Mouse (Mus musculus) adrenal gland, postnatal 36 days (tissue): Measurements from ENCODE around the gene Mrc2. TPM values are rescaled to one million over a fixed set of nuclear protein-coding genes. Genes with fewer than 3 reads are reported as not detected.

Source experiments
- DNase-seq, 2 experiments: peaks; one replicate each; pipeline ENCODE4 v3.0.0; 2021; ENCODE audit warnings: mixed read lengths in 1 of 2
- total RNA-seq, 2 experiments: library from RNA; stranded (reverse); gene quantifications; 2 replicates each; pipeline ENCODE4 v1.2.3; 2021

The Mrc2 gene
- total RNA-seq, 2 experiments from 2014 or later: 24.7 to 28.3 TPM

- no peak for DNase-seq
Observed at GRCm38 (mm10) chr11:105388636-105389035, 96.2 kb downstream of the Mrc2 start.

GRCm38 (mm10) chr11:105390290-105390689, 97.8 kb downstream of the Mrc2 start:
- DNase-seq: no peak

Other genes starting within 250 kb of the Mrc2 start
- under 1 TPM in 1 of 2 experiments, not detected in 1; 0.40 TPM for gene Efcab3, start 229.1 kb upstream of the Mrc2 start, total RNA-seq
- 10 to 100 TPM; 23.1 to 24.2 TPM for gene Mettl2, start 166.2 kb upstream of the Mrc2 start, total RNA-seq
- gene Gm10842, start 145.8 kb upstream of the Mrc2 start, total RNA-seq: not detected
- gene Tlk2, start 113.8 kb upstream of the Mrc2 start, total RNA-seq: 10 to 100 TPM; 50.9 to 51.9 TPM
- gene March10, start 164.1 kb downstream of the Mrc2 start, total RNA-seq: not detected